Mouse (Mus musculus) thymus, adult 2 months (tissue): ENCODE measurements around the gene Creg1.

Experiments used
- CTCF ChIP-seq: fragments of 200-500 bp; IDR thresholded peaks from 2 replicates; pipeline ENCODE4 v1.5.1; 2012; ENCODE audit warnings: mild to moderate bottlenecking, control low read depth, low read length, moderate library complexity, borderline replicate concordance; ENCODE audit not compliant: control insufficient read depth, poor library complexity, insufficient read depth; ENCODE audit errors: extremely low read depth
- POLR2A ChIP-seq: fragments of 200-500 bp; IDR thresholded peaks from 2 replicates; pipeline ENCODE4 v1.6.1; 2012; ENCODE audit warnings: mild to moderate bottlenecking, low read length, control low read depth, moderate library complexity; ENCODE audit not compliant: control insufficient read depth, poor library complexity, insufficient read depth; ENCODE audit errors: extremely low read depth

DNA sequence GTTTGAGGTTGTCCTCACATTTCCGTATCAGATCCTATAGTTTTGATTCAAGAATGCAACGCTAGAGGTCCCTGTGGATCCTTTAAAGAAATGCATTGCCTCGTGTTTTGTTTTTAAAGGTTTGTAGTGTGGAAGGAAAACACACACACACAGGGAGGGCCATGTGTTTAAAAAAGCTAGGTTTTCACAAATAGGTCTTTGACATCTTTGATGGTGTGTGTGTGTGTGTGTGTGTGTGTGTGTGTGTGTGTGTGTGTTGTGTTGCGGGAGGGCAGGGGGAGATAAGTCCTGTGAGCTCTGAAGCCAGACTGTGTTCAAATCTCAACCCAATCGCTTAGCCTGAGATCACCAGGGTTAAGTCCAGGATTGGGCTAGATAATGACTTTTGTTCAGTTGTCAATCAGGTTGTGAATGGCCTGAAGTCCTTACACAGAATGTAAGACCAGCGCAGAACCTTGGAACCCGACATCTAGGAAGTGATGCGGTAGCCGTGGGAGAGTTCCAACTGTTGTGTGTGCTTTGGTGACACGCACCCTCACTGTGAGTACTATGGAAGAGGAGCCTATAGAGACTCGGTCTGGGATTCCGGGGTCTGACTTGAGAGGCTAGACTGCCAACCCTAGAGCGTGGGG lies 16.5 kb downstream of the Creg1 start:
- TF ChIP-seq CTCF, result no peak
- no peak for TF ChIP-seq POLR2A
